Comparison of ENCODE assay signal across 15 mouse cellular contexts in the genomic region with DNA sequence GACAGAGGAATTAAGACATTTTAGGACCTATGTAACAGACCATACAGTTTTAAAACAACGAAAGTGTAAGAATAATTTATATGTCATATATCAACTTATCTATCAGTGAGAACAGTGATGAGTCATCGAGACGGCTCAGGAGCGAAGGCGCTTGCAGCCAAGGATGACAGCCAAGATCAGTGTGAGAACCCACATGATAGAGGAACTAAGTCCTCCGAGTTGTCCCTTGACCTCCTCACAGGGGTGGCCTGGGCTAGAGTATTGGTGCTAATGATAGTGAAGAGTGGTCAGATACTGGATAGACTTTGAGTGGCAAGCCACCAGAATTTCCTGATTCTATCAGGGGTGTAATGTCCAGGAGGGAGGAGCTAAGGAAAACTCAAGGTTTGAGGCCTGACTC. TPM values are rescaled to one million over a fixed set of nuclear protein-coding genes. Genes with fewer than 3 reads are reported as not detected.
DNase-seq lines count a peak whose midpoint lies in the region; ATAC-seq and TF ChIP-seq lines count a peak whose summit lies in the region.
"Had no signal": no experiment of that assay in that cellular context is flagged by ENCODE, and none has a peak within 500 bp of the region (broad histone marks: within the 10 kb centered on the region; RNA-seq: fewer than 3 reads in every experiment).

No protein-coding gene starts in this region.

- H3K4me2 ChIP-seq in liver, embryonic 13.5 days = no peak overlapping the region
- H3K4me2 ChIP-seq in liver, embryonic 11.5 days = no peak overlapping the region
- H3K4me2 ChIP-seq: heart, embryonic 15.5 days; midbrain, embryonic 13.5 days had no signal

- peak overlapping the region; percentile 19; the same call in 1 of the 2 replicates for H3K27ac ChIP-seq in liver, embryonic 13.5 days
- no peak overlapping the region for H3K27ac ChIP-seq in liver, embryonic 11.5 days (ENCODE audit: low read depth, low read length)
- H3K27ac ChIP-seq: heart, embryonic 15.5 days; limb, embryonic 10.5 days; midbrain, embryonic 13.5 days had no signal

- 53% methylated on average over 6 of the region's 6 CpGs for WGBS in liver, embryonic 13.5 days (ENCODE audit: insufficient replicate concordance)
- 62% methylated on average over 6 of the region's 6 CpGs for WGBS in liver, embryonic 11.5 days

- ATAC-seq in liver, embryonic 13.5 days (ENCODE audit: low read depth) = no peak
- no peak for ATAC-seq in liver, embryonic 11.5 days (replicated peaks; ENCODE audit: low FRiP score)
- peak; percentile 68 for ATAC-seq in G1E (ENCODE audit: extremely low read depth, insufficient number of reproducible peaks, low FRiP score, poor library complexity, severe bottlenecking)
- ATAC-seq in megakaryocyte, adult 5-6 weeks (ENCODE audit: poor library complexity, severe bottlenecking) = peak; percentile 61
- ATAC-seq: midbrain, embryonic 13.5 days had no signal

- peaks cover 61% of the 10 kb centered on the region for H3K36me3 ChIP-seq in liver, embryonic 13.5 days
- peaks cover 2% of the 10 kb centered on the region; the same call in 1 of the 2 replicates for H3K36me3 ChIP-seq in liver, embryonic 11.5 days (ENCODE audit: control insufficient read depth, insufficient read depth, low read length)
- peaks cover 52% of the 10 kb centered on the region for H3K36me3 ChIP-seq in G1E (replicated peaks)
- H3K36me3 ChIP-seq: heart, embryonic 15.5 days; limb, embryonic 10.5 days; midbrain, embryonic 13.5 days had no signal

- H3K9ac ChIP-seq in liver, embryonic 13.5 days = no peak overlapping the region
- no peak overlapping the region for H3K9ac ChIP-seq in liver, embryonic 11.5 days (ENCODE audit: low read depth, low read length)
- H3K9ac ChIP-seq: heart, embryonic 15.5 days; midbrain, embryonic 13.5 days had no signal

- no peak for TF ChIP-seq CTCF in G1E (IDR thresholded peaks at IDR 0.05; ENCODE audit: low read depth, low read length)

- no peaks in the 10 kb centered on the region for H3K27me3 ChIP-seq in liver, embryonic 13.5 days
- H3K27me3 ChIP-seq in liver, embryonic 11.5 days (replicated peaks; ENCODE audit: control insufficient read depth, insufficient read depth, low read length) = no peaks in the 10 kb centered on the region
- H3K27me3 ChIP-seq in G1E (ENCODE audit: insufficient read depth, low read length) = no peaks in the 10 kb centered on the region
- H3K27me3 ChIP-seq: heart, embryonic 15.5 days; midbrain, embryonic 13.5 days had no signal

- H3K9me3 ChIP-seq in liver, embryonic 13.5 days (replicated peaks) = no peaks in the 10 kb centered on the region
- no peaks in the 10 kb centered on the region for H3K9me3 ChIP-seq in liver, embryonic 11.5 days (ENCODE audit: control insufficient read depth, low read length)
- H3K9me3 ChIP-seq in G1E (replicated peaks) = no peaks in the 10 kb centered on the region
- H3K9me3 ChIP-seq: heart, embryonic 15.5 days; limb, embryonic 10.5 days; midbrain, embryonic 13.5 days had no signal

- no peak for DNase-seq in liver, embryonic 13.5 days
- no peak for DNase-seq in liver, embryonic 11.5 days (ENCODE audit: low spot score)
- DNase-seq in G1E (ENCODE audit: low spot score) (no peak), NIH3T3 (ENCODE audit: low read depth) (peak; percentile 56)
- DNase-seq in layer of hippocampus, adult 9-10 months (ENCODE audit: low spot score) = no peak
- no peak for DNase-seq in spleen, postnatal 14 days (ENCODE audit: low spot score in 2 of 2)
- DNase-seq: cerebellum, adult 18-20 months; heart, adult 18-20 months; kidney, adult 18-20 months; right cerebral cortex, adult 18-20 months had no signal

- peaks cover 33% of the 10 kb centered on the region for H3K4me1 ChIP-seq in liver, embryonic 13.5 days (replicated peaks)
- H3K4me1 ChIP-seq in liver, embryonic 11.5 days (replicated peaks; ENCODE audit: control insufficient read depth, insufficient read depth, low read length) = peaks cover 11% of the 10 kb centered on the region
- H3K4me1 ChIP-seq in G1E (ENCODE audit: insufficient read depth, low read depth, low read length) = peaks cover 7% of the 10 kb centered on the region
- H3K4me1 ChIP-seq: midbrain, embryonic 13.5 days had no signal

- H3K4me3 ChIP-seq in liver, embryonic 13.5 days (replicated peaks) = no peak overlapping the region
- no peak overlapping the region for H3K4me3 ChIP-seq in liver, embryonic 11.5 days (ENCODE audit: low read depth, low read length)
- no peak overlapping the region for H3K4me3 ChIP-seq in G1E (ENCODE audit: low read depth, low read length)
- H3K4me3 ChIP-seq: heart, embryonic 15.5 days; limb, embryonic 10.5 days; midbrain, embryonic 13.5 days had no signal

RNA-seq across cellular contexts. Expression of a gene that starts 48.5 kb away (rescaled TPM):
- polyA plus RNA-seq in liver, embryonic 13.5 days (2015; fragmentation: Nextera tagmentation; extraction: Ambion mirVana) = 0.54 and 0.56 TPM in 2 replicates
- polyA plus RNA-seq in liver, embryonic 11.5 days (2014; fragmentation: Nextera tagmentation; extraction: Ambion mirVana) = 0.34 and 0.56 TPM in 2 replicates
- total RNA-seq in G1E (2014; fragmentation: Nextera tagmentation) (not detected in 2 replicates), G1E (2017) (0.05 TPM in 1 of 2 replicates, not detected in the other)
- polyA plus RNA-seq in G1E (2012) = not detected in 2 replicates
- not detected in 2 replicates for total RNA-seq in megakaryocyte, adult 5-6 weeks (2015)
- total RNA-seq in megakaryocyte, adult 5-6 weeks (2017) = not detected in 2 replicates
- polyA plus RNA-seq: forebrain, embryonic 11.5 days; limb, embryonic 10.5 days had no signal

Comparison
In these comparisons a context has a peak if more than half of its experiments do, and no peak if none do; other contexts are left out.
1. ATAC-seq: peak in G1E (single experiment) and megakaryocyte, adult 5-6 weeks (single experiment); none in liver, embryonic 13.5 days (single experiment) and liver, embryonic 11.5 days (single experiment).